ENCODE assay signal across 1 mouse cellular context in genomic region chr11:117993190-117994175, GRCm38 (mm10).
A peak's percentile ranks its signal among the peaks of the same experiment; 100 is the strongest.
TF ChIP-seq lines count a peak whose summit lies in the region.

No protein-coding gene starts in this region.

TF ChIP-seq in CH12.LX, 34 proteins besides CTCF, POLR2A, EP300 and RAD21 (continued from another document):
- TF ChIP-seq MEF2A (IDR thresholded peaks at IDR 0.05; ENCODE audit: borderline replicate concordance, low read depth, low read length) (no peak), ZKSCAN1 (IDR thresholded peaks at IDR 0.05; ENCODE audit: borderline replicate concordance, low read depth, low read length) (no peak), SMC3 (IDR thresholded peaks at IDR 0.05; ENCODE audit: low read depth, low read length) (no peak), POLR2AphosphoS2 (IDR thresholded peaks at IDR 0.05; ENCODE audit: low read depth, low read length) (no peak), MXI1 (IDR thresholded peaks at IDR 0.05; ENCODE audit: low read depth, low read length) (peak; percentile 37; the same call in 1 of the 2 replicates), PAX5 (IDR thresholded peaks at IDR 0.05; ENCODE audit: low read length) (no peak), NRF1 (IDR thresholded peaks at IDR 0.05; ENCODE audit: low read depth, low read length) (no peak), BHLHE40 (IDR thresholded peaks at IDR 0.05; ENCODE audit: low read depth, low read length) (no peak), TCF12 (IDR thresholded peaks at IDR 0.05; ENCODE audit: low read depth, low read length) (no peak), IRF4 (IDR thresholded peaks at IDR 0.05; ENCODE audit: low read depth, low read length) (0 out of 2 replicates have a peak, but pooled peaks have one; percentile 14), NELFE (IDR thresholded peaks at IDR 0.05; ENCODE audit: low read depth, low read length) (no peak), UBTF (IDR thresholded peaks at IDR 0.05; ENCODE audit: low read depth, low read length) (no peak), JUND (conservative IDR thresholded peaks at IDR 0.05; ENCODE audit: low read depth, low read length) (no peak), ZC3H11A (IDR thresholded peaks at IDR 0.05; ENCODE audit: low read depth, low read length) (no peak), TBP (conservative IDR thresholded peaks at IDR 0.05; ENCODE audit: low read depth, low read length) (no peak), HCFC1 (IDR thresholded peaks at IDR 0.05; ENCODE audit: low read depth, low read length) (no peak), MAX (IDR thresholded peaks at IDR 0.05; ENCODE audit: low read length) (0 out of 2 replicates have a peak, but pooled peaks have one; percentile 11), RCOR1 (conservative IDR thresholded peaks at IDR 0.05; ENCODE audit: low read depth, low read length) (no peak), MAFK (IDR thresholded peaks at IDR 0.05; ENCODE audit: insufficient replicate concordance, low read length) (0 out of 2 replicates have a peak, but pooled peaks have one; percentile 11), JUN (IDR thresholded peaks at IDR 0.05; ENCODE audit: insufficient read depth, low read depth, low read length) (no peak), MAZ (IDR thresholded peaks at IDR 0.05; ENCODE audit: low read depth, low read length) (no peak), GABPA (IDR thresholded peaks at IDR 0.05; ENCODE audit: insufficient replicate concordance, low read depth, low read length) (no peak)
